Mouse (Mus musculus): Measurements from ENCODE around the gene Sox5. TPM values are rescaled to one million over a fixed set of nuclear protein-coding genes. Genes with fewer than 3 reads are reported as not detected.

Gene Sox5
- total RNA-seq, 1 experiment from 2014 or later, result 1.2 TPM

DNA sequence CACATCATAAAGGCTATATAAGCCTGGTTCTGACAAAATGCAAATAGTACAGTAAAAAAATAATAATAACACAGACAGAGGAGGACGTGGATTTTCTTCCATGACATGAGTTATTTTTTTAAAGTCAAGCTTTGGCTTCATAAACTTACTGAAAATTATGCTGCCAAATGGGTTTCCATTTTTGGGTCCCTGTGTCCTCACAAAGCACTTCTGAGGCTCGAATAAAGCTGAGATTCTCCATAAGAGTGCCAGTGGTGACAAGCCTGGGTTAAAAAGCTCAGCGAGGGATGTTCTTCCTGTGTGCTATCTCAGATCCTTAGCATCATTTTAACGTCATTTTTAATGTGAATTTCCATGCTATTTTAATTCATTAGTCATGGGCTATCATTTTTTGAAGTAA, 996.1 kb downstream of the Sox5 start:
- no peak for ATAC-seq (replicated peaks; ENCODE audit: low read depth, poor library complexity, severe bottlenecking)

Measured in common myeloid progenitor, adult 5-6 weeks (primary cell).